Mouse (Mus musculus) fibroblast of lung, adult 2 months (primary cell): ENCODE measurements around the gene 9430038I01Rik.
"Not testable (repeated sequence)": the region's sequence is repeated elsewhere in the genome, so short reads cannot be mapped to it uniquely, and the experiment has no call there.

Source experiments
- DNase-seq: peaks from one replicate; pipeline ENCODE4 v3.0.0-alpha.2; 2011; ENCODE audit warnings: low read depth

The 9430038I01Rik gene

DNA sequence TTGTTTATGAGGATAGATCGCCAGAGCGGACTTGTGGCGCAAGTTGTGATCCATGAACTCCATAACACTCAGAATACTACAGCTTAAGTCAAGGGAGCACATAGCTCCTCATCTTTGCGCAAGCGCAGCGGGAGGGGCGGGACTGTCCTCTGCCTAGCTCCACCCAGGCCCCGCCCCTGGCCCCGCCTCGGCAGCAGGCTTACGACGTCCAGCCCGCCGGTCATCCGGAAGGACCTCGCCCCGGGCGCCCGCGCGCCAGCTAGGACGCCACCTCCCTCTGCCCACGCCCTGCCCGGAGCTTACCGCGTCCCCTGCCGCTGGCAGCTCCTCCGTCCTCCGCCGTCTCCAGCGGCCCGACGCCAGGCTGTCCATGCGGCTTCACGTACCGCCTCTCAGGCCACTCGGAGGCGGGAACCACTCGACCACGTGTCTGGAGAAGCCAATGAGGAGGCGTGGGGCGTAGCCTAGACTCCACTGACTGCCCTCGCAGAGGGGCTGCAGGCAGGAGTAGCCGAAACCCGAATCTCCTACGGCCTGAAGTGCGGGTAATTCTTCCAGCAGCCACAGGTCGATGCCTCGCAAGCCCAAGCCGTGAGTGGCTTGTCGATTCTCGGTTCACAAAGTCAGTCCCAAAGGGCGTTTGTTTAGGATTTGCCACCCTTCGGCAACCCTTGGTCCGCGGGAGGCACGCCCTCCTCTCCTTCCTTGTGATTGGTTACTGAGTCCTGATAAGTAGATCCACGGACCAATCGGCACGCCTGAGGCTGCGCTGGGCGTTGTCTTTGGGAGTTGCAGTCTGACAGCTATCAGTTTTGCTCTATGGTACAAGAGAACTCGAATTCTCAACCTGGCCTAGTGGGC, at the start of gene 9430038I01Rik:
TSS of gene 9430038I01Rik (minus strand) at position 426 of the 861 bp plus-strand sequence.
- DNase-seq = peak; percentile 97

DNA sequence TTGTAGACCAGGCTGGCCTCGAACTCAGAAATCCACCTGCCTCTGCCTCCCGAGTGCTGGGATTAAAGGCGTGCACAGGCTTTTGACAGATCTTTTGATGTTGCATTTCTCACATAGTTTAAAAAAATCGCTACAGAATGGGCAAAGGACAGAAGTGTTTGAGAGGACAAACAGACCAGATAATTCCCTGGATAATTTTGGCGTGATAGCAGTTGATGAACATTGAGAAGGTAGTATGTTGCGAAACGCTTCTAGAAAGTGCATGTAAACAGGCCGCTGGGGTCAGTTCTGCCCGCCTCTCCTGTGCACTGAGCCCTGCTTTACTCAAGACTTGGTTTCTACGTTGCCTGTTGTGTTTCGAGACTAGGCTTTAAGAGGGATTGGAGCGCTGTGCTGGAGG, 34.8 kb upstream of the 9430038I01Rik start:
- DNase-seq = no peak

DNA sequence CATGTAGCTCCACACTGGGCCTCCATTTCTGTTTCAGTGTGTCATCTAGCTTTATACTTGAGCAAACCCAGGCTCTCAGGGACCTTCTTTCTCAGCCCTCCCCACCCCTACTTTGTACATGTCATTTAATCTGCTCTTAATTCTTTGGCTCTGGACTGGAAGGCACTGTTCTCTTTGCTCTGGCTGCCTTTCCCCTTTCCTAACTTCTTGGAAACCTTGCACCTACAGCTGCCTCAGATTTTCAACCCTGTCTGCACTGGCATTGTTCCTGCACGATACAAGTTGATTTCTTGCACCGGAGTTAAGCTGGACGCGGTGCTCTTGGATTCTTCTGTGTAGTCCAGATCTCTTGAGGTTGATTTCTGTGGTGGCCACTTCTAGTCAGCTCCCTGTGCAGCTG, 32.4 kb upstream of the 9430038I01Rik start:
- no peak for DNase-seq

DNA sequence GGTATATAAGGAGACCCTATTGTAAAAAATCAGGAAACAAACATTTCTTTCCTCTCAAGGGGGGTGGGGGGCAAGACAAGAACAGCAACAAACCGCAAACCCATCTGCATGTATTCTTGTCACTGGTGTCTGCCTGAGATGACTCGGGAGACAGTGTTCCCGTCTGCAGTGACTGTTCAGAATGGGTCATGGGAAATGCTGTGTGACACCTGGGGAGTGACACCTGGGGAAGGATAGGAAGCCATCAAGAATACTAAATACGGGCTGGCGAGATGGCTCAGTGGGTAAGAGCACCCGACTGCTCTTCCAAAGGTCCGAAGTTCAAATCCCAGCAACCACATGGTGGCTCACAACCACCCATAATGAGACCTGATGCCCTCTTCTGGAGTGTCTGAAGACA, 28.4 kb upstream of the 9430038I01Rik start:
- DNase-seq = not testable (repeated sequence)

DNA sequence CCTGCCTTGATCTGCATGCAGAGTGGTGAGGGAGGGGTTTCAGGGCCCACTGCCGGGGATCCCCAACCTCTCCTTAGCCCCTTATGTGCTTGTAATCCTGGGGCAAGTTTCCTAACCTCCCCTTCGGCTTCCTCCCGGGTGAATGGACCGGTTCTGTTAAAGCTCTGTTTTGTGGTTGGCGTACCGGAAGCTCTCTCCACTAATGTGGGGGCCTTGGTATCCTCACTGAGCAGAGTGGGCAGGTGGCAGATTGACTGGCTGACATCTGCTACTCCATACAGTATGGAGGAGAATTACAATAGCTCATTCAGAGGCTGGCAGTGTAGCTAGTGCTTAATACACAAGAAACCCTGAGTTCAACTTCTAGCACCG, 27.6 kb upstream of the 9430038I01Rik start:
- no peak for DNase-seq

DNA sequence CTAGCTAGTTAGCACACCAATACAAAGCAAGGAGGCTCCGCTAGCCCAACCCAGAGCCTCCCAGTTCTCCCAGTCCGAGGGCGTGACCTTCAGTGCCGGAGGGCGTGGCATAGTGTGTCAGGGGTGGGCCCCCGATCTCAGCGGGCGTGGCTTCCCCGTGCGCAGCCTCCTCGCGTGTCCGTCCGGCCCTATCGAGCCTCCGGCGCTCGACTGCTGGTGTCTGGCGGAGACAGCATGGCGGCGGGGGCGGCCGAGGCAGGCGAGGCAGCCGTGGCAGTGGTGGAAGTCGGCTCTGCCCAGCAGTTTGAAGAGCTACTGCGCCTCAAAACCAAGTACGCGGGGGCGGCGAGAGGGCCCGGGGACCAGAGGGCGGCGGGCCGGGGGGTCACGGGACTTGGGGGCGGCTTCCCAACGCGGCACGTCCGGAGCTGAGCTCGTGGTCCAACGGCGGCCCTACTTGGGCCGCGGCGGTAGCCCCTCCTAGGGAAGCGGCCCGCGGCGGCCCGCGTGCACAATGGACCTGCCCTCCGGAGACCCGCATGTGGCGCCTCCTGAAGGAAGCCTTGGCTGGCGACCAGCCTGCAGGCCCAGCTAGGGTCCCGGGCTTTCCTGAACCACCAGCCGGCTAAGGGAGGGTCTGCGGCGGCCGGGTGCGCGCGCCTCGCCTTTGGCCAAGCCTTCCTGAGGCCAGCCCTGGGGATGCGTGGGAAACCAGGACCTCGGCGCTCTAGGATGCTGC, 27.0 kb upstream of the 9430038I01Rik start, which contains the start of gene Glrx3:
TSS of gene Glrx3 (plus strand) at position 175 of the 739 bp plus-strand sequence.
- peak; percentile 83 for DNase-seq

DNA sequence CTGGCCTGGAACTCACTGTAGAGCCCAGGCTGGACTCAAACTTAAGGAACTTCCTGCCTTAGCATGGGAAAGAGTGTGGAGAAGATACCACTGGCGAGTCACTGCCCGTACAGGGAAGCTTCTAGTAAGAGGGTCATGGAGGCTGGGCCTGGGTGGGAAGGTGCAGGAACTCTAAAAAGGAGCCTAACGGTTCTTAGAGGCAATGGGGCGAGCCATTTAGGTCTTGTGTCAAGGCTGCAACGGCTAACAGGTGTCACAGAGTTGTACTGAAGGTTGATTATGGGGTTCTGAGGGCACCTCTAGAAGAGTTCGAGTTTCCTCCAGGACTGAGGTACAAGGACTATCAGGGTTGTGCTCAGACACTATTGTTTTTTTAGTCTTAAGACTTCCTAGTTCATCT, 26.3 kb upstream of the 9430038I01Rik start:
- no peak for DNase-seq

DNA sequence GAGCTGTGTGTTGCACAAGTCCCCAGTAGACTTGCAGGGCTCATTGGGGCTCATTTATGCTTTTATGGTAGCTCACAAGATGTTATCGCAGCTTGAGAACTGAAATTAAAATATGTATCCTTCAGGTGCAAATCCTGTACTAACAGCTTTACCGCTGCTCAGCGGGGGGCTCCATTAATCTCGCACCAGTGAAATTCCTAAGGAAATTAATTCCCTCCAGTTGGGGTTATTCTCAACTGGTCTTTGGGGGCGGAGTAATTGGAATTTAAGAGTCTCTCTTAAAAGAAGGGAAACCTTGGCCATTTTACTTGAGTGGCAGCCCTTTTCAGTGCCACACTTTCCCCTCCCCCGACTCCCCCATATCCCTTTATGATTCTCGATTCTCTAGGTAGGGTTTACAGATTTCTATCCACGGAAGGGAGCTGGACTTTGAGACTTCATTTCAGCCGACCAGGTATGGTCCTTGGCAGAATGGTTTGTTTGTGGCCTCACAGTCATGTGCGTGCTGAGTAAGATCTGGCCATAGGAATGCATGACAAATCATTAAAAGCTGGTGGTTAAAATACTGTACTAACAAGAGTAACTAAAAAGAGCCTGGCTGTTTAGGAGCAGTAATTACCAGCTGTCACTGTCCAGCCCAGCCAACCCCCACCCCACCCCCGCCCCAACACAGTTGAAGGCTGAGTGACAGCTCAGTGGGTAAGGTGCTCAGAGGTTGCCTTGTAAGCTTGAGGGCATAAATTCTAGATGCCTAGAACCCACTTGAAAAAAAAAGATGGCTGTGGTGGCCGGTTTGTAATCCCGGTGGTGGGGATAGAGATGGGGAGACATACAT, 21.4 kb upstream of the 9430038I01Rik start:
- DNase-seq = no peak

DNA sequence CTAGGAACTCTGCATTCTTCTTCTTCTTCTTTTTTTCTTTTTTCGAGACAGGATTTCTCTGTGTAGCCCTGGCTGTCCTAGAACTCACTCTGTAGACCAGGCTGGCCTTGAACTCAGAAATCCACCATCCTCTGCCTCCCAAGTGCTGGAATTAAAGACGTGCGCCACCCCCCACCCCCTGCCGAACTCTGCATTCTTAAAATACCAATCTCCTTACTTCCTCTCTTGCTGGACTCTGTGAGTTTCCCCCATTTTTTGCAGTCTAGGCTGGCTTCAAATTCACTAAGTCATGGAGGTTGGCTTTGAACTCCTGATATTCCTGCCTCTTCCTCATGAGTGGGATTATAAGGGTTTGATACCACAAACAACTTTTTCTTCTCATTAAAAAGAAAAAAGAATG, 16.1 kb upstream of the 9430038I01Rik start:
- no peak for DNase-seq

DNA sequence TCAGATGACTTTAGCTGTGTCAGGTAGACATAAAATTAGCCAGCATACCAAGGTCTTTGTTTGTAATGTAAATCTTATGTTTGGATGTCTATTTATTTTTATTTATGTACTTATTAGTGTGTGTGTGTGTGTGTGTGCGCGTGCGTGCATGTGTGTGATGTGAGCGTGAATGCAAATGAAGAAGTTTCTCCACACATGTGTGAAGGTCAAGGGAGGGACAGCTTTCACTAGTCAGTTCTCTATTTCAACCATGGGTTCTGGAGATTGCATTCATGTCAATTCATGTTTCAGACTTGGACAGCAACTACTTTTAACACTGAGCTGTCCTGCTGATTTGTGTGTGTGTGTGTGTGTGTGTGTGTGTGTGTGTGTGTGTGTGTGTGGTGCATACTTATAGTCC, 10.7 kb upstream of the 9430038I01Rik start:
- no peak for DNase-seq

DNA sequence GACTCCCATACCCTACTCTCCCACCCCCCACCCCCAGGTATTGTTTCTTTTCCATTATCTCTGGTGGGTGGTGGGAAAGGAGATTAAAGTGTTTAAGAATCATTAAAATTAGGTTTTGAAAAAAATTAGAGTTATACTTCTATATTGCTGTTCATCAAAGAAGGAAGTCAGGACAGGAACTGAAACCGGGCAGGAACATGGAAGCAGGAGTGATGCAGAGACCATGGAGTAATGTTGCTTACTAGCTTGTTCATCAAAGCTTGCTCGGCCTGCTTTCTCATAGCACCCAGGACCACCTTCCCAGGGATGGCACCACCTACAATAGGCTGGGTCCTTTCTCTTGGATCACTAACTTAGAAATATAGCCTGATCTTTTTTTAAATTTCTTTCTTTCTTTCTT, 10.0 kb upstream of the 9430038I01Rik start:
- no peak for DNase-seq

DNA sequence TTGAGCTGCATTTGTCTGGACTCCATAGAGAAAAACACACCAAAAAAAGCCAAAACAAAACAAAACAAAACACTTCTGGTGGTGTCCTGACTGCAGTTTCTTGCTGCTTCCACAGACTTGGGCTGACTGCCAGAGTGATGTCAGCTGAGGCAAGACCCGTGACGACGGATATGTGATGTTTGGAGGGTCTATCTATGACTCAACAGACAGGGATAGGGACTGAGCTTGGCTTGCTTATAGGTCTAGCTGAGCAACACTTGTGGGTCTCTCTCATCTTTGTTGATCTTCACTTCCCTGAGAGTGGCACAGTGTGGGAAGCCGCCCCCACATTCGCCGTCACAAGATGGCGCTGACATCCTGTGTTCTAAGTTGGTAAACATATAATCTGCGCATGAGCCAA, 4.1 kb upstream of the 9430038I01Rik start:
- DNase-seq = no peak

DNA sequence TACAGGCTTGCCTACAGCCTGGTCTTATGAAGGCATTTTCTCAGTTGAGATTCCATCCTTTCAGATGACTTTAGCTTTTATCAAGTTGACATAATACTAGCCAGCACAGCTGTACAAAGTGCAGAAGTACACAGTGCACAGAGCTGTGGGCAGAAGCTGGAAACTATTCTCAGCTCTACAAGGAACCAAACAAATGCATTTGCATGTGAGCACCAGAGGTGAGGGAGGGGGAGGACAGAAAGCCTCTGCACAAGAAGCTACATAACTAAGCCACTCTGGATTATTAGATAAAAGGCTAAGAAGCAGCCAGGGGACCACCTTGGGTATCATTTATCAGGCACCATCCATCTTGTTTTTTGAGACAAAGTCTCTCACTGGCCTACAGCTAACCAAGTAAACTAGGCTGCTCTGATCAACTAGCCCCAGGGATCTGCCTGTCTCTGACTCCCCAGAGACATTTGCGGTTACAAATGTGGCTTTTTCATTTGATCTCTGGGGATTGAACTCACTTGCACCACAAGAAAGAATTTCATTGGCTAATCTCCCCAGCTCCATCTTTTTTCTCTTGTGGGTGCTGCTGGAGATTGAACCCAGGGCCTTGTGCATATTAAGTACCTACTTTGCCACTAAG, 3.0 kb downstream of the 9430038I01Rik start:
- no peak for DNase-seq

DNA sequence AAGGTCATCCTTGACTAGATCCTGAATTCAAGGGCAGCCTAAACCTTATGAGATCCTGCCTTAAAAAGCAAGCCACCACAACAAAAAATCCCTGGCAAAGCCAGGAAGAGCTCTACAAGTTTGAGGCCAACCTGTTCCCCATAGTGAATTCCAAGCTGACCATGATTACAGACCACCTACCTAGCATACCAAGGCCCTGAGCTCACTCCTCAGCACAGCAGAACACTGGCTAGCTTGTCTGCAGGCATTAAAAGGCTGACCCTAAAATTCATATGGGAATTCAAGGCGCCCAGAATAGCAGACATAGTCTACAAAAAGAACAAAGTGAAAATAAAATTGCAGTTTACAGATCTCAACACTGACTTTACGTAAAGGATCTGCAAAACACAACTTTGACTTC, 6.4 kb downstream of the 9430038I01Rik start:
- peak; percentile 14 for DNase-seq

DNA sequence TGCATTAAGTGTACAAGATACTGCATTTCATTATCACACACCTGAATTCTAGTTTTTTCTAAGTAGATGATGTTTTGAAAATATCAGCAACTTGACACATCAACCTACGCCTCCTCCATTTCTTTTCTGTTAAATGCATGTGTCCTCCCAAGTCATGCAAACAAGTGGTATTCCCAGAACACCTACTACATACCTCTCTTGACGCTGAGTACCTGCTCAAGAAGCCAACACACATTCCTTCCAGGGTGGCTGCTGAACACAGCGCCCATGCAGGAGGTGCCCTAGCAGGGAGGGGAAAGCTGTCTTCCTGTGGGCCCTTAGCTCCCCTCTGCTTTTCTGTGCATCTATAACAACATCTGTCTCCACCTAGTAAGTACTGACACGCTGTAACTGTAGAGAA, 11.6 kb downstream of the 9430038I01Rik start:
- no peak for DNase-seq

DNA sequence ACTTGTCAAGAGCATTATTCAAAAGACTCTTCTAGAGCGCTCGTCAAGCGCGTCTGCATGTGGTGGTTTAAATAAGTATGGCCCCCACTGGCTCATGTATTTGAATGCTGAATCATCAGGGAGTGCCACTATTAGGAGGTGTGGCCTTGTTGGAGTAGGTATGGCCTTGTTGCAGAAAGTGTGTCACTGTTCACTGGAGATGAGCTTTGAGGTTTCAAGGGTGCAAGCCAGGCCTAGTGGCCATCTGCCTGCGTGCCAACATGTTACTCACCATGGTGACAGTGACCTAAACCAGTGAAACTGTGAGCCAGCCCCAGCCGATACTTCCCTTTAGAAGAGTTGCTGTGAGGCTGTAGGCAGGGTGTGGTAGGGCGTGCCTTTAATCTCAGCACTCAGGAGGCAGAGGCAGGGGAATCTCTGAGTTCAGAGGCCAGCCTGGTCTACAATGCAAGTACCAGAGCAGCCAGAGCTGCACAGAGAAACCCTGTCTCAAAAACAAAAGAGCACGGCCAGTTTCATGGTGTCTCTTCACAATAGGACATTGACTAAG, 13.1 kb downstream of the 9430038I01Rik start:
- no peak for DNase-seq

DNA sequence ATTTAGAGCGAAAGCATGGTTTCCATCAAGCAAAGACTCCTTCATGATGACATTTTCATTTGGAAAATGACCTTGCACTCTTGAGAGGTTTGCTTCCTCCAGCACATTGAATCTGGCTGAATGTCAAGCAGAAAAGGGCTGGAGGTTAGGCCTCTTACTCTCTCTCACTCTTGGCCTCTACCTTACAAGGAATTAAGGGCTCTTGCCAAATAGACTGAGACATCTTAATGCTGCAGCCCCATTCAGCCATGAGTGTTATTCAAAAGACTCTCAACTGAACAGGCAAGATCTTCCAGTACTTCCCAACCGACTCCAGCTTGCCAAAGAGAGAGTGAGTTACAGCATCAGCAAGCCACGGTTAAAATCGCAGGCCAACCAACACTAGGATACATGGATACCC, 15.1 kb downstream of the 9430038I01Rik start:
- no peak for DNase-seq

DNA sequence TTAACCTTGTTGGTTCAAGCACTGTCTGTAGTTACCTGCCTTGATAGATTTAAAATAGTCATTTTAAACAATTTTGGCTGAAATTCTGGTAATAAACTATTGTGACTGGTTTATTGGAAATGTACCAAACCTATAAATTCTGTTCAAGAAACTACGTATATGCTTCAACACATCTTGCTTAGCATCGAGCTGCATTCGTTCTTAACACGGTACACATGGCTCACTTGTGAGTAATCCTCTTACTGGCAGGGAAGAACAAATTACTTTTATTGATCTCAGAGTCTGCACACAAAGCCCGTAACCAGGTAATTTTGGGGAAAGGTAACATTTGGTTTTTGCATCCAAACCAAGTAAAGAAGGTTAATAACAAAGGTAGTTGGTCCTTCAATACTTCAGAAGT, 22.7 kb downstream of the 9430038I01Rik start:
- DNase-seq = no peak

DNA sequence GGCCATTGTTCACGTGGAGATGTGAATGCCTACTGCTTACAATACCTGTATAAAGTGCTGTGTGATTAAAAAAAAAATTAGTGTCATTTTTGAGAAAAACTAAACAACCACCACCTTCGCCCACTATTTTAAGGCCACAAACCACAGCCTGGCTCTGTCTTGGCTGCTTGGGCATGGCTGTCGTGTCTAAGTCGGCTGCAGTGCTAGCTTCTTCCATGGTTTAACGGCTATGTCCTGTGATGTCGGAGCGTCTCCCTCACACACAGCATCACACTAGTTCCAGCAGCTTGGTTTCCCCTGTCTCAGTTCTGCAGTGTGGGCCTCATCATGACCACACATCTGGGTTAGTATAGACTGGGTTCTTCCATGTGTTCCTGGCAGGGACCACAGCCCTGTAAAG, 35.6 kb downstream of the 9430038I01Rik start:
- no peak for DNase-seq

DNA sequence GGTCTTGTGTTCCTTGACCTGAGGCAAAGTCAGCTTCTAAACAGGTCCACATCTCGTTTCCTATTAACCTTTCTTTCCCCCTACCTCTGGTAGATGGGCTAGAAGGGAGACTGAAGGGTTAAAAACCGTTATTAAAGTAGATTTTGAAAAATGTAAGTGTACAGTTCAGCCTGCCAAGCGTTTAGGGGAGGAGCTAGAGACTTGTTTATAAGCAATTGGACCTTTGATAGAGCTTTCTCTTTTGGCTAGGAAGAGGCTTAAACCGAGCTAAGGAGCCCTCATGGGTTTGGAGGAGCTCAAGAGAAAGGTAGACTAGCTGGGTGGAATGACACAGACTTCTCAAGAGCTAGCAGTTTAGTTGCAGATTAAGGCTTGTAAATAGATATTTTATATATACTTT, 38.8 kb downstream of the 9430038I01Rik start:
- DNase-seq = no peak

DNA sequence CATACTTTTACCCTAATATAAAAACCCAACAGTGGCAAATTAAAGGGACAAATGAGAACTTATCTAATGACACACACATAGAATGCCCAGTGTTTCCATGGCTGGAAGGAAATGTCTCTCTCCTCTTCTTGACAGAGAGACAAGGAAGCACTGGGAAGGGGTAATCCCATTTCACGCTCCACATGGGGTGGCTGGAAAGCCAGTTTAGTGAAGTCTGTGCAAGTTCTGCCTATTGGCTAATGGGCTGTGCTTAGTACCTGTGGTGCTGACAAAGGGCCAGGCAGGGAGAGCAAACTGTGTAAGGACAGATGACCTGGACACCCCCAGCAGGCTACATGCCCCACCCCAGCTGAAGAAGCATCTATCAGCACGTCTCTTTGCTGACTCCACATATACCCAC, 40.4 kb downstream of the 9430038I01Rik start:
- no peak for DNase-seq

DNA sequence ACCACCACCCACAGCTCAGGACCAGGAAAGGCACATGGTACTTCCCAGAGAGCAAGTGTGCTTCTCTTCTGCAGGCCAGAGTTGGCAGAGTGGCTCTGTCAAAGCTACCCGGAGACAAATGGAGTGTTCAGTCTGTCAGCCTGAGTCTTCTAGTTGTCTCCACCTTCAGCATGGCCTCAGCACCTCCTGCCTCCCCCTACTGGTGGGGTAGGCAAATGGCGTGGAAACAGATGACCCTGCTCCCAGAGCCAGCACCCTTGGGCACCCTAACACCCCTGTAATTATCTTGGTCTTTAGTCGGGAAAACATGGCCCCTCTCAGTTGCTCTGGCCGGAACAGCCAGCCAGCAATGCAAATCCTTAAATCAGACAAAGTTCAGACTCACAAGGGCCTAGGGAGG, 43.8 kb downstream of the 9430038I01Rik start:
- no peak for DNase-seq
